Mouse (Mus musculus) midbrain, embryonic 14.5 days (tissue): ENCODE results near the gene Bloc1s3. TPM values are rescaled to one million over a fixed set of nuclear protein-coding genes. Genes with fewer than 3 reads are reported as not detected.
A peak's percentile ranks its signal among the peaks of the same experiment; 100 is the strongest.

Source experiments
- ATAC-seq: fragments of 200-750 bp; cut with Nextera tagmentation; 2 replicates; pipeline ENCODE4 v1.8.0; 2017; ENCODE audit warnings: moderate number of reproducible peaks, moderate library complexity; ENCODE audit not compliant: low FRiP score, low TSS enrichment
- DNase-seq: peaks from one replicate; pipeline ENCODE4 v3.0.0-alpha.2; 2015
- H3K27ac ChIP-seq: fragments of 300-500 bp; sonication (generic); replicated peaks from 2 replicates; pipeline ENCODE4 v1.5.1; 2014; ENCODE audit warnings: mild to moderate bottlenecking, low read depth, low read length, moderate library complexity
- H3K27me3 ChIP-seq: fragments of 300-500 bp; sonication (generic); 2 replicates; pipeline ENCODE4 v1.6.1; 2014; ENCODE audit warnings: low read length, control low read depth, mixed read lengths; ENCODE audit not compliant: control insufficient read depth, insufficient read depth
- H3K36me3 ChIP-seq: fragments of 300-500 bp; sonication (generic); 2 replicates; pipeline ENCODE4 v1.6.1; 2014; ENCODE audit warnings: low read length, control low read depth; ENCODE audit not compliant: control insufficient read depth, insufficient read depth
- H3K4me1 ChIP-seq: fragments of 300-500 bp; sonication (generic); 2 replicates; pipeline ENCODE4 v1.6.1; 2014; ENCODE audit warnings: mild to moderate bottlenecking, antibody characterized with exemption, low read length, control low read depth; ENCODE audit not compliant: control insufficient read depth, insufficient read depth
- H3K4me2 ChIP-seq: fragments of 300-500 bp; sonication (generic); 2 replicates; pipeline ENCODE4 v1.6.1; 2014; ENCODE audit warnings: mild to moderate bottlenecking, low read length, moderate library complexity
- H3K4me3 ChIP-seq: fragments of 300-500 bp; sonication (generic); replicated peaks from 2 replicates; pipeline ENCODE4 v1.5.1; 2014; ENCODE audit warnings: low read depth, low read length
- H3K9ac ChIP-seq: fragments of 300-500 bp; sonication (generic); replicated peaks from 2 replicates; pipeline ENCODE4 v1.6.1; 2014; ENCODE audit warnings: mild to moderate bottlenecking, low read length, moderate library complexity
- H3K9me3 ChIP-seq: fragments of 300-500 bp; sonication (generic); 2 replicates; pipeline ENCODE4 v1.6.1; 2016; ENCODE audit warnings: low read length, control low read depth, mixed read lengths; ENCODE audit not compliant: control insufficient read depth
- WGBS: fragments of 180-500 bp; shearing (Covaris S2); extraction: QIAGEN DNeasy Blood & Tissue Kit; methylation state at CpG from one replicate; pipeline ENCODE4 v1.1.7; 2014; 5-methylcytosine and 5-hydroxymethylcytosine counted together
- polyA plus RNA-seq: library from polyadenylated mRNA; unstranded; fragments of >200 nt; fragmentation: Nextera tagmentation; extraction: Ambion mirVana; gene quantifications from 2 replicates; pipeline ENCODE4 v1.2.1, GENCODE M21; 2014

Gene Bloc1s3
- 2.5 and 6.1 TPM in 2 replicates for polyA plus RNA-seq

DNA sequence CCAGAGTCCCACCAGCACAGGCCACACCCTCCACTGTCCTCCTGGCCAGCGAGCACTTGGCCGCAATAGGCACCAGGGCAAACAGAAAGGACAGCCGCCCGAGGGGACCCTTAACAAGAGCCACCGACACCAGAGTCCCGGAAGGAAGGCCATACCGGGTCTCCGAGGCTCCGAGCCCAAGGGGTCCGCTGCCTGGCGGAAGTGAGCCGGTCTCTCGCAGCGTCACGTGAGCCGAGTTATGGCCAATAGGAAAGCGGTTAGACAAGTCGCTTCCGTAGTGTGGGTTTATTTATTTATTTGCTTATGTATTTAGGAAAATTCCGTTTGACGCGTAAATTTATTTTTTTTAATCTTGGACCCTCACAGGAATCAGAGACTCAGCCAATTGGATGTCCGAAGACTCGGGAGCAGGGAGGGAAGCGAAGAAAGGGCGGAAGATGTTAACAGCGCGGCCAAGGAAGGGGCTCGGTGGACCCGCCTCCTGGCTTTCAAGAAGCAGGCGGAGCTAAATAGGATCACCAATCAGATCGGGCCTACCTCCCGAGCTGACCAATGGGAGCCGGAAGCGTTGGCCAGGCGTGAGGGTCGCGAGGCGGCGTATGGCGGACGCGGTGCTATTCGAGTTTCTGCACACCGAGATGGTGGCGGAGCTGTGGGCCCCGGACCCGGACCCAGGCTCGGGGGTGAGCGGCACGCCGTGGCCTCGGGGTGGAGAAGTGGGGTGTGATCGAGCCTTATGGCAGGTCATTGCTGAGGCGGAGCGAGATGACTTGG, at the start of gene Bloc1s3, which contains the start of gene Trappc6a:
Gene Bloc1s3 (minus strand): TSS at position 218 of the 774 bp plus-strand sequence.
Gene Trappc6a (plus strand): TSS at position 246 of the 774 bp plus-strand sequence.
- H3K4me1 ChIP-seq: peaks cover 18% of the 10 kb centered on the region
- 0% methylated on average over 56 of the region's 56 CpGs for WGBS
- peak within 1 kb of the TSS; percentile 81 for H3K9ac ChIP-seq
- H3K9me3 ChIP-seq: no peaks in the 10 kb centered on the region
- DNase-seq (peak; percentile 96), ATAC-seq (peak; percentile 94)
- H3K36me3 ChIP-seq: no peaks in the 10 kb centered on the region
- no peaks in the 10 kb centered on the region for H3K27me3 ChIP-seq
- peak within 1 kb of the TSS; percentile 67 for H3K4me2 ChIP-seq
- peak within 1 kb of the TSS; percentile 85 for H3K27ac ChIP-seq
- peak within 1 kb of the TSS; percentile 77 for H3K4me3 ChIP-seq

DNA sequence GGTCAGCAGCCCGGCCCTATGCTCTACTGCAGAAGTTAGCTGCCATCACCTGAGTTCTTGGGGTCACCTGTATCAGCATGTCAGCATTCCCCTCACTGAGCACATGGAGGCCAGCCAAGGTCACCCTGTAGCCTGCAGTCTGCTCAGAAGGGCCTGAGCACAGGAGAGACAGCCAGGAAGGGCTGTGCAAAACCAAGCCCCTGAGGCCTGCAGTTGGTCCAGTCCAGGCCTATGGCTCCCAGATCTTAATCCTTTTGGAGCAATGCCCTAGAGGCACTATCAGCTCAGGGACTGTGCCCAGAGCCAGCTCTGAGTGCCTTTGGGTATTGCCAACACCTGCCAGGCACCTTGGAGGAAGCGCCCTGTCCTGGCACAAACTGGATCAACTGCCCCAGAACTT, 48.9 kb upstream of the Bloc1s3 start:
- H3K4me2 ChIP-seq: no peak overlapping the region
- DNase-seq (no peak), ATAC-seq (no peak)
- no peak overlapping the region for H3K27ac ChIP-seq
- H3K9me3 ChIP-seq: no peaks in the 10 kb centered on the region
- H3K9ac ChIP-seq: no peak overlapping the region
- H3K36me3 ChIP-seq: peaks cover 32% of the 10 kb centered on the region
- H3K4me3 ChIP-seq: no peak overlapping the region
- no peaks in the 10 kb centered on the region for H3K27me3 ChIP-seq
- peaks cover 31% of the 10 kb centered on the region for H3K4me1 ChIP-seq
- WGBS: 94% methylated on average over 2 of the region's 2 CpGs

DNA sequence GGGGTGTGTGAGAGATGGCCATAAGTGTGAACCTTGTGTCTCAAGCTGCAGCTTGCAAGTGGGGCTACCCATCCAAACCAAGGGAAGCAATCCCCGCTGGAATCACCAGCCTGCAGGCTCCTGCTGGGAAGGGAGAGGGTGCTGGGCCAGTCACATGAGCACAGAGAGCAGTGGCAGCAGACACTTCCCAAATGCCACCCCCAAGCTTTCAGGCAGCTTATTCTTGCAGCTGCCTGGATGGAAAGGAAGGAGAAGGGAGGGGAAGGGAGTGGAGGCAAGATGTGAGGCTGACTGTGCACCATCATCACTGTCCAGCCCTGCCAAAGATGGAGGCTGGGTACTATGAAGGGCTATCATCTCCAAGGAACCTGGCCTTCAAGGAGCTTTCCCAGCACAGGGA, 46.0 kb upstream of the Bloc1s3 start:
- H3K9ac ChIP-seq: no peak overlapping the region
- no peak overlapping the region for H3K4me2 ChIP-seq
- H3K36me3 ChIP-seq: peaks cover 32% of the 10 kb centered on the region
- H3K27me3 ChIP-seq: no peaks in the 10 kb centered on the region
- H3K4me1 ChIP-seq: peaks cover 10% of the 10 kb centered on the region
- DNase-seq: no peak
- no peak overlapping the region for H3K27ac ChIP-seq
- no peak for ATAC-seq
- WGBS: 78% methylated on average over 1 of the region's 1 CpGs
- no peak overlapping the region for H3K4me3 ChIP-seq
- H3K9me3 ChIP-seq: no peaks in the 10 kb centered on the region

DNA sequence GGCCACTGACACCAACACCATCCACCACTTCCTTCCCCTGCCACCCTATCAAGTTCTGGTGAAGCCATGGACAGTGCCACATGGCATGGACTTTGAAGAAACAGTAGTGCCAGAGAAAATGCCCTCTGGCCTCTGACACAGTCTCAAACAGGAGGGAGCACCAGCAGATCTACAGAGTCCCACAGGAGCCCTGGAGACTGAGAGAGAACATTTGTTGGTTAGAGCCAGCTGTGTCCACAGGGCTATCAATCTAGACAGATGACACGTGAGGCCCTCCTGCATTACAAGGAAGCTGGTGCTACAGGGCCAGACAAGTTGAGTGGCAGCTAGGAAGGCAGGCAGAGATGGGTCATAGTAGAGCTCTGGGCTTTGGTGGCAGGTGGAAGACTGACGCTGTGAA, 44.3 kb upstream of the Bloc1s3 start:
- Histone ChIP-seq H3K4me1 (no peaks in the 10 kb centered on the region), H3K36me3 (peaks cover 24% of the 10 kb centered on the region), H3K9ac (no peak overlapping the region), H3K27ac (no peak overlapping the region), H3K4me3 (no peak overlapping the region), H3K4me2 (no peak overlapping the region), H3K9me3 (no peaks in the 10 kb centered on the region), H3K27me3 (no peaks in the 10 kb centered on the region)
- 82% methylated on average over 2 of the region's 2 CpGs for WGBS
- no peak for ATAC-seq
- no peak for DNase-seq

DNA sequence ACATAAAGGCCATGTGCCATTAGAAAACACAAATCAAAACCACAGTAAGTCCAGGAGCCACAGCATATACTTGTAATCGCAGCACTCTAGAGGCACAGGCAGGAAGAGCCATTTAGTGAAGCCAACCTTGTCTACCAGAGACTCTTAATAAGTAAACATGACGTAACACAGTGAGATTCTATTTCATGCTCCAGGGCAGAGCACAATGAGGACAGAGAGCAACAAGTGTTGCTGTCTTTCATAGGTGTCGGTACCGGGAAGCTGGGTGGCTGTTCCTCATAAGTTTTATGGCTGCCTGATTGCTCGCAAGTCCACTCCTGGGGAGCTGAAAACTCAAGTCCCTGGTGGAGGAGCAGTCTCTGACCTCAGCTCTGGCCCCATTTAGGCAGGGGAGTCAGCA, 43.5 kb upstream of the Bloc1s3 start:
- no peak overlapping the region for H3K4me2 ChIP-seq
- no peaks in the 10 kb centered on the region for H3K4me1 ChIP-seq
- H3K27ac ChIP-seq: no peak overlapping the region
- DNase-seq (no peak), ATAC-seq (no peak)
- no peak overlapping the region for H3K4me3 ChIP-seq
- H3K36me3 ChIP-seq: peaks cover 19% of the 10 kb centered on the region
- H3K9me3 ChIP-seq: no peaks in the 10 kb centered on the region
- no peak overlapping the region for H3K9ac ChIP-seq
- no peaks in the 10 kb centered on the region for H3K27me3 ChIP-seq
- 87% methylated on average over 5 of the region's 5 CpGs for WGBS

DNA sequence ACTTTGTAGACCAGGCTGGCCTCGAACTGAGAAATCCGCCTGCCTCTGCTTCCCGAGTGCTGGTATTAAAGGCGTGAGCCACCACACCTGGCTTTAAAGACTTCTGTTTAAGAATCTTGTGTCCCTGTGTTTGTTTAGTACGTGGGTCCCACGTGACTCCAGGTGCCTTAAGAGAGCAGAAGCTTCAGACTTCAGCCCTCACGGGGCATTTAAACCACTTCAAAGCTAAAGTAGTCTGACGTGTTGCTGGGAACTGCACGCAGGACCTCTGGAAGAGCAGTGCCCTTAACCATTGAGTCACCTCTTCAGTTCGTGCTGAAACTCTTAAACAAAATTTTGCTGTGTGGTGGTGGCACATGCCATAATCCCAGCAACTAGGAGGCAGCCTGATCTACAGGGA, 41.2 kb upstream of the Bloc1s3 start:
- DNase-seq: no peak
- Histone ChIP-seq H3K27me3 (no peaks in the 10 kb centered on the region), H3K36me3 (peaks cover 8% of the 10 kb centered on the region; the same call in 1 of the 2 replicates), H3K4me2 (no peak overlapping the region), H3K9ac (no peak overlapping the region), H3K27ac (no peak overlapping the region), H3K9me3 (no peaks in the 10 kb centered on the region), H3K4me1 (no peaks in the 10 kb centered on the region), H3K4me3 (no peak overlapping the region)
- 92% methylated on average over 10 of the region's 10 CpGs for WGBS
- no peak for ATAC-seq

DNA sequence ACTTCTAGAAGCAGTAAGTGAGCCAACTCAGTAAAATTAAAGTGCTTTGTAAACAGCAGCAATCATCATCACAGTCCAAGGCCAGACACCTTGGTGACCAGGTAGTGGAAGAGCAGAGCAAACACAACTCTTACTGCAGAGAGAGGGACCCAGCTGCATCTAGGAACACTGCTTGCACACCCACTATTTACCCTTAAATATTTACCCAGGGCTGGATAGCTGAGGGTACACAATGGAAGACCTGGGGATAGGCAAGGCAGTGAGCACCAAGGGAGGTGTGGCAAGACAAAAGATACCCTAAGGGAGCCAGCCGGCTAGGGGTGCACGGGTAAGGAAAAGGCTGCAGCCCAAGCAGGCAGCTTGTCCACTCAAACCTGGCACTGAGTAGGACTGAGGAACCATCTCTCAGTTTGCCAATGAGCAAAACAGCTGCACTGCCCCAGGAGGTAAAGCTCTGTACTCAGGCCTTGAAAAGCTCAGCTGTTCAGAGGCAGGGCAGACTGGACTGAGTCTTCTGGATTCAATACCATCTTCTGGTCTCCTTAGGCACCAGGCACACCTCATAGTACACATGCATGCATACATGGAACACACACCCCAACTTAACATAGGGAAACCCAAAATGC, 39.3 kb upstream of the Bloc1s3 start:
- Histone ChIP-seq H3K36me3 (0 out of 2 replicates have a peak, but pooled peaks cover under 1% of the 10 kb centered on the region), H3K4me1 (peaks cover 4% of the 10 kb centered on the region; the same call in 1 of the 2 replicates), H3K9ac (no peak overlapping the region), H3K27ac (no peak overlapping the region), H3K4me3 (no peak overlapping the region), H3K9me3 (no peaks in the 10 kb centered on the region), H3K27me3 (no peaks in the 10 kb centered on the region), H3K4me2 (no peak overlapping the region)
- ATAC-seq: no peak
- DNase-seq: no peak
- 48% methylated on average over 2 of the region's 2 CpGs for WGBS

DNA sequence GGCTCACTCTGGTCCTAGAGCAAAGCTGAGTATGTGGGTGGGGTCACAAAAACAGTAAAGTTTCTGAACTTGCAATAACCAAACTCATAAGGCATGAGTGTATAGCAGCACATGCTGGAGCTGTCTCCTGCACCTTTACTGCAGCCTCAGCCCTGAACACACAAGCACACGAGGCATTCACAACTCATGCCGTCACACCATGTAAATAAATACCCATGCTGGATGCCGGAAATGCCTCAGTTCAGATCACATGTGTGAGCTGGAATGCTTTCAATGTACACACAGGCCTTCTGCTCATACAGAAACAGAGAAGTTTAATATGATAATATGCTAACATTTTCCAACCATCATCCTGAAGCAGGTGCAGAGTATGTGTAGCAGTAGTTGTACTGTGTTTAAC, 37.8 kb upstream of the Bloc1s3 start:
- no peak overlapping the region for H3K9ac ChIP-seq
- ATAC-seq (no peak), DNase-seq (no peak)
- no peaks in the 10 kb centered on the region for H3K36me3 ChIP-seq
- 84% methylated on average over 3 of the region's 3 CpGs for WGBS
- H3K27me3 ChIP-seq: no peaks in the 10 kb centered on the region
- H3K4me2 ChIP-seq: no peak overlapping the region
- no peaks in the 10 kb centered on the region for H3K9me3 ChIP-seq
- H3K4me1 ChIP-seq: peaks cover 11% of the 10 kb centered on the region; the same call in 1 of the 2 replicates
- no peak overlapping the region for H3K27ac ChIP-seq
- no peak overlapping the region for H3K4me3 ChIP-seq
